Mouse (Mus musculus) embryonic fibroblast, embryonic 13.5 days (primary cell): Measurements from ENCODE around the gene Dgki.

Experiments used
- CTCF ChIP-seq: IDR thresholded peaks from 2 replicates; pipeline ENCODE4 v1.5.1; 2011; ENCODE audit warnings: mild to moderate bottlenecking, control low read depth, low read length, moderate library complexity, borderline replicate concordance; ENCODE audit not compliant: insufficient read depth
- POLR2A ChIP-seq: IDR thresholded peaks from 2 replicates; pipeline ENCODE4 v1.6.1; 2011; ENCODE audit warnings: low read depth, mild to moderate bottlenecking, control low read depth, low read length, moderate library complexity

DNA sequence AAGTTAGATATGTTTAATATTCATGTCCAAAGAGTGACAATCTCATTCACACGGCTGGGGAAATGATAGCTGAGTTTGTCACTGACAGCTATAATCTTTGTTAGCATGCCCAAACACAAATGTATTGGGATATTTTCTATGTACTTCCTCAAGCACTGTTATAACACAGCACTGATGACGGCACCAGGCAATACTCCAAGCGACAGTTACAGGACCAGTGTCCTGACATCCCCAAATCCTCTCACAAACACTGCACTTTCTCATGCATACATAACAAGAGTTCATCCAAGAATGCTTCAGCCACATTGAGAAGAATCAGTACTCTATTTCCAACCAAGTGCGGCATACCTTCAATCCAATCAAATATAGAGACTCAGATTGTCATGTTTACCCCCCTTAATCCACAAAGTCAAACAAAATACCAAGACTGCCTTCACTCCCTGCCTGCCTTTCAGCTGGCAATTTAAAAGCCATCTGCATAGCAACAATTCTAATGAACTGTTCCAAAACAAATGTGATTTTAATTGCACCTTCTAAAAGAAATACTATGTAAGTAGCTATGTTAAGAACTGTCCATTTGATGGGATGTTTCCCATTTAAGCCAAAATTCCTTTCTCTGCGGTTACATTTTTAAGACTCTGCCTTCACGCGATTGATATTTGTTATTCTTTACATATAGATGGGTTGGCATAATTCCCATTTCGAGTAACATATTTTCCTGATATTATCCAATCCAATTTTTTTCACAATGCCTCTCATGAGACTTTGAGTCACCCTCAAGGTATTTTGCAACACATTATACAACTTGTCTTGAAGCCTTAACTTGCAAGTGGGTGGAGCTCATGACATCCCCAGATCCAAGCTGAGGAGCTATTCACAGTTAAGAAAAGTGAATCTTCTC is 273.4 kb downstream of the Dgki start:
- TF ChIP-seq CTCF, result no peak
- TF ChIP-seq POLR2A, result no peak; the same call in 1 of the 2 replicates
